Mouse (Mus musculus): Measurements from ENCODE around the gene Rpl24.

DNA sequence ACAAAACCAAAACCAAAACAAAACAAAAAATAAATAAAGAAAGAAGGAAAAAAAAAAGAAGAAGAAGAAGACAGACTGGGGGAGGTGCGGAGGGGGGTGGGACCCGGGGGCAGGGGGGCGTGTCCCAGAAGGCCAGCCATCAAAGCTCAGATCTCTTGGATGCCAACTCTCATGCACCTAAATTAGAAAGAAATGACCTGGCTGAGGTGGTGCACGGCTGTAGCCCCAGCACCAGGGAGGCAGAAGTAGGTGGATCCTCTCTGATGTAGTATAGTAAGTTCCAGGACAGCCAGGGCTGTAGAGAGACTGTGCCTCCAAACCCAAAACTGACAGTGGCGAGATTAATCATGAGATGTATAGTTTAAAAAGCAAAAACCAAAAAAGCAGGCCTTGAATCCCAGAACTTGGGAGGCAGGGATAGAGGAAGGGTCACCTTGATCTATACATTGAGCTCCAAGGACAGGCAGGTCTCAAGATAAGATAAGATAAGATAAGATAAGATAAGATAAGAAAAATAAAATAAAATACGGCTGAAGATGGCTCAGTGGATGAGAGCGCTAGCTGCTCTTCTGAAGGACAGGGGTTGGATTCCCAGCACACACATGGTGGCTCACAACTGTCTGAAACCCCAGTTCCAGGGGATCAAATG lies 14.3 kb upstream of the Rpl24 start:
- TF ChIP-seq CTCF (IDR thresholded peaks at IDR 0.05; ENCODE audit: control insufficient read depth, insufficient read depth, low read length) (no peak), POLR2A (IDR thresholded peaks at IDR 0.05; ENCODE audit: borderline replicate concordance, control insufficient read depth, low read depth, low read length) (no peak)

Measured in bone marrow, adult 2 months (tissue).